Mouse (Mus musculus): ENCODE measurements at regions not wholly inside any gene's neighbourhood (a gene's known extent, or its start where the extent isn't known, plus 50 kb on each side); places are given as distances from the start of the nearest gene placed in this dataset.

- H3K4me2 ChIP-seq (replicated peaks): no peak overlapping the region
- 83% methylated on average over 7 of the region's 7 CpGs for WGBS
- no peaks in the 10 kb centered on the region for H3K36me3 ChIP-seq
- H3K27me3 ChIP-seq: peaks cover 3% of the 10 kb centered on the region; the same call in 1 of the 2 replicates
- H3K27ac ChIP-seq: no peak overlapping the region
- H3K9me3 ChIP-seq: 0 out of 2 replicates have a peak, but pooled peaks cover 9% of the 10 kb centered on the region
- ATAC-seq (ENCODE audit: insufficient number of reproducible peaks, insufficient read depth, low FRiP score, low TSS enrichment): no peak
- no peak overlapping the region for H3K4me3 ChIP-seq
- H3K4me1 ChIP-seq: no peaks in the 10 kb centered on the region
- H3K9ac ChIP-seq: no peak overlapping the region
Measured at GRCm38 (mm10) chr8:49101156-49101555, 257.4 kb upstream of the Tenm3 start.

- Histone ChIP-seq H3K4me1 (no peaks in the 10 kb centered on the region), H3K4me2 (replicated peaks) (no peak overlapping the region), H3K27me3 (no peaks in the 10 kb centered on the region), H3K4me3 (no peak overlapping the region), H3K36me3 (no peaks in the 10 kb centered on the region), H3K9ac (no peak overlapping the region), H3K9me3 (no peaks in the 10 kb centered on the region), H3K27ac (no peak overlapping the region)
- ATAC-seq (ENCODE audit: insufficient number of reproducible peaks, insufficient read depth, low FRiP score, low TSS enrichment): no peak
- 78% methylated on average over 6 of the region's 6 CpGs for WGBS
Measured at GRCm38 (mm10) chr8:49084191-49084875, 240.6 kb upstream of the Tenm3 start.

GRCm38 (mm10) chr8:49069451-49069850, 225.7 kb upstream of the Tenm3 start:
- Histone ChIP-seq H3K9ac (no peak overlapping the region), H3K27ac (no peak overlapping the region), H3K4me2 (replicated peaks) (no peak overlapping the region), H3K4me1 (no peaks in the 10 kb centered on the region), H3K36me3 (no peaks in the 10 kb centered on the region), H3K9me3 (no peaks in the 10 kb centered on the region), H3K27me3 (no peaks in the 10 kb centered on the region), H3K4me3 (no peak overlapping the region)
- no peak for ATAC-seq (ENCODE audit: insufficient number of reproducible peaks, insufficient read depth, low FRiP score, low TSS enrichment)
- 71% methylated on average over 5 of the region's 5 CpGs for WGBS

- no peak overlapping the region for H3K4me2 ChIP-seq (replicated peaks)
- H3K36me3 ChIP-seq: no peaks in the 10 kb centered on the region
- H3K27ac ChIP-seq: no peak overlapping the region
- no peaks in the 10 kb centered on the region for H3K4me1 ChIP-seq
- no peak for ATAC-seq (ENCODE audit: insufficient number of reproducible peaks, insufficient read depth, low FRiP score, low TSS enrichment)
- 61% methylated on average over 3 of the region's 3 CpGs for WGBS
- H3K4me3 ChIP-seq: no peak overlapping the region
- no peaks in the 10 kb centered on the region for H3K9me3 ChIP-seq
- no peaks in the 10 kb centered on the region for H3K27me3 ChIP-seq
- H3K9ac ChIP-seq: no peak overlapping the region
Measured at GRCm38 (mm10) chr8:49063256-49063655, 219.5 kb upstream of the Tenm3 start.

- peaks cover 3% of the 10 kb centered on the region; the same call in 1 of the 2 replicates for H3K4me1 ChIP-seq
- H3K36me3 ChIP-seq: no peaks in the 10 kb centered on the region
- no peaks in the 10 kb centered on the region for H3K9me3 ChIP-seq
- H3K4me3 ChIP-seq: no peak overlapping the region
- ATAC-seq (ENCODE audit: insufficient number of reproducible peaks, insufficient read depth, low FRiP score, low TSS enrichment): no peak
- WGBS: 59% methylated on average over 6 of the region's 6 CpGs
- H3K27ac ChIP-seq: no peak overlapping the region
- H3K4me2 ChIP-seq (replicated peaks): no peak overlapping the region
- no peak overlapping the region for H3K9ac ChIP-seq
- H3K27me3 ChIP-seq: no peaks in the 10 kb centered on the region
Measured at GRCm38 (mm10) chr8:49043236-49043635, 199.5 kb upstream of the Tenm3 start.

GRCm38 (mm10) chr8:49035970-49036700, 192.4 kb upstream of the Tenm3 start:
- H3K27ac ChIP-seq: no peak overlapping the region
- H3K36me3 ChIP-seq: no peaks in the 10 kb centered on the region
- no peaks in the 10 kb centered on the region for H3K9me3 ChIP-seq
- 79% methylated on average over 5 of the region's 5 CpGs for WGBS
- no peak overlapping the region for H3K4me3 ChIP-seq
- H3K4me2 ChIP-seq (replicated peaks): no peak overlapping the region
- H3K9ac ChIP-seq: no peak overlapping the region
- ATAC-seq (ENCODE audit: insufficient number of reproducible peaks, insufficient read depth, low FRiP score, low TSS enrichment): no peak
- no peaks in the 10 kb centered on the region for H3K4me1 ChIP-seq
- H3K27me3 ChIP-seq: no peaks in the 10 kb centered on the region

DNA sequence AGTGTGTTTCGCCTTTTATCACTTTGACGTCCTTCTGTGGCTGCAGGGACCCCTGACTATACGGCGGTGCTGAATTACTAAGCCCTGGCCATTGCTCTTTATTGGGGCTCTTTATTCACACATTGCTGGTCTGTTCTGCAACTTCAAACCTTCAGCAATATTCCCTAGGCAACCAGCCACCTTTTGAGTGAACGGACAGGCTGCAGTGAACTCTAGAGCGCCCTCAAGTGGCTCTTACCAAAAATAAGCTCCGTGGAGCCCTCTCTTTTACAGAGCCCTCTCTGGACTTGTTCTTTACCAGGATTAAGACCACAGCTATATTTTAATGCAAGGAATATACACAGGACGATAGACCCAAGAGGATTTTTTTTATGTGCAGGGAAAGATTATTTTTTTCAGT, 191.8 kb upstream of the Tenm3 start:
- Histone ChIP-seq H3K4me1 (no peaks in the 10 kb centered on the region), H3K36me3 (no peaks in the 10 kb centered on the region), H3K9me3 (no peaks in the 10 kb centered on the region), H3K4me3 (no peak overlapping the region), H3K27me3 (no peaks in the 10 kb centered on the region), H3K27ac (no peak overlapping the region), H3K9ac (no peak overlapping the region), H3K4me2 (replicated peaks) (no peak overlapping the region)
- no peak for ATAC-seq (ENCODE audit: insufficient number of reproducible peaks, insufficient read depth, low FRiP score, low TSS enrichment)
- WGBS: 43% methylated on average over 8 of the region's 8 CpGs

DNA sequence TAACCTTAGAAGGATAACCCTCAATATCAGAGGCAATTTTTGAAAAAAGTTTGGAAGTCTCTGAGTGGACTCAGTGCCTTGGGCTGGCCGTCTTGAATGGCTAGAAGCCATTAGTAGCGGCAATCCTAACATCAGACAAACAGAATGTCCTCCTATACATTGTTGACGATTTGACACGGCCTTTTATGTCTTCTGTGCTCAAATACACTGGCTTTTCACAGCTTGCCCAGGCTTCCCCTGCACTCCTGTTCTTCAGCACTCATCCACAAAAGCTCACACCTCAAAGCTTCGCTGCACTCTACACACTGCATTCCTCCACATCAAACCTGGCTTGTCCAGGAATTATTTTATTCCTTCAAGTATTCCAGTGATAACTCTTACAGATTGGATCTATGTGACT, 186.5 kb upstream of the Tenm3 start:
- H3K9ac ChIP-seq: no peak overlapping the region
- no peaks in the 10 kb centered on the region for H3K27me3 ChIP-seq
- no peaks in the 10 kb centered on the region for H3K9me3 ChIP-seq
- H3K27ac ChIP-seq: no peak overlapping the region
- WGBS: 69% methylated on average over 5 of the region's 5 CpGs
- no peak overlapping the region for H3K4me2 ChIP-seq (replicated peaks)
- no peaks in the 10 kb centered on the region for H3K4me1 ChIP-seq
- H3K36me3 ChIP-seq: no peaks in the 10 kb centered on the region
- ATAC-seq (ENCODE audit: insufficient number of reproducible peaks, insufficient read depth, low FRiP score, low TSS enrichment): no peak
- no peak overlapping the region for H3K4me3 ChIP-seq

DNA sequence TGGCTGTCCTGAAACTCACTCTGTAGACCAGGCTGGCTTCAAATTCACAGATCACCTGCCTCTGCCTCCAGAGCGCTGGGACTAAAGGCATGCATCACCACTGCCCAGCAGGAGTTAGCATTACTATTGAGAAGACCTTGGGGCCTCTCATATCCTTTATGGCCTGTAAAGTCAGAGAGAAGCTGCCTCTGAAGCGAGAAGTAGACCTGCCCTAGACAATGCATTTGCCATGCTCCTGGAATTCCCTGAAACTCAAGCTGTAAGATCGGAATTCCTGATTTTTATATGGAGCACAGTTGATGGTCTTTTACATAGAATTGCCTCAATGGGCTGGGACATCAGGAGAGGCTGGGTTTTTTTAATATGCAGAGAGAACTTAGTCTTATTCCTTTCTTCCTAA, 174.0 kb upstream of the Tenm3 start:
- ATAC-seq (ENCODE audit: insufficient number of reproducible peaks, insufficient read depth, low FRiP score, low TSS enrichment): no peak
- no peak overlapping the region for H3K4me3 ChIP-seq
- WGBS: 80% methylated on average over 3 of the region's 3 CpGs

GRCm38 (mm10) chr8:49015701-49016100, 171.9 kb upstream of the Tenm3 start:
- no peaks in the 10 kb centered on the region for H3K36me3 ChIP-seq
- no peak for ATAC-seq (ENCODE audit: insufficient number of reproducible peaks, insufficient read depth, low FRiP score, low TSS enrichment)
- WGBS: 68% methylated on average over 7 of the region's 7 CpGs

More for the DNA sequence above, 174.0 kb upstream of the Tenm3 start:
- Histone ChIP-seq H3K4me1 (no peaks in the 10 kb centered on the region), H3K9ac (no peak overlapping the region), H3K36me3 (no peaks in the 10 kb centered on the region), H3K27ac (no peak overlapping the region), H3K9me3 (no peaks in the 10 kb centered on the region), H3K27me3 (no peaks in the 10 kb centered on the region), H3K4me2 (replicated peaks) (no peak overlapping the region)

GRCm38 (mm10) chr8:49015200-49015599, 171.4 kb upstream of the Tenm3 start:
- Histone ChIP-seq H3K4me3 (no peak overlapping the region), H3K27me3 (no peaks in the 10 kb centered on the region), H3K9ac (no peak overlapping the region), H3K27ac (no peak overlapping the region), H3K4me1 (no peaks in the 10 kb centered on the region), H3K36me3 (no peaks in the 10 kb centered on the region), H3K4me2 (replicated peaks) (no peak overlapping the region), H3K9me3 (no peaks in the 10 kb centered on the region)
- 79% methylated on average over 8 of the region's 8 CpGs for whole genome bisulfite sequencing
- no peak for ATAC-seq (ENCODE audit: insufficient number of reproducible peaks, insufficient read depth, low FRiP score, low TSS enrichment)

More at GRCm38 (mm10) chr8:49015701-49016100, 171.9 kb upstream of the Tenm3 start:
- Histone ChIP-seq H3K4me2 (replicated peaks) (no peak overlapping the region), H3K27me3 (no peaks in the 10 kb centered on the region), H3K9me3 (no peaks in the 10 kb centered on the region), H3K9ac (no peak overlapping the region), H3K4me3 (no peak overlapping the region), H3K4me1 (no peaks in the 10 kb centered on the region), H3K27ac (no peak overlapping the region)

DNA sequence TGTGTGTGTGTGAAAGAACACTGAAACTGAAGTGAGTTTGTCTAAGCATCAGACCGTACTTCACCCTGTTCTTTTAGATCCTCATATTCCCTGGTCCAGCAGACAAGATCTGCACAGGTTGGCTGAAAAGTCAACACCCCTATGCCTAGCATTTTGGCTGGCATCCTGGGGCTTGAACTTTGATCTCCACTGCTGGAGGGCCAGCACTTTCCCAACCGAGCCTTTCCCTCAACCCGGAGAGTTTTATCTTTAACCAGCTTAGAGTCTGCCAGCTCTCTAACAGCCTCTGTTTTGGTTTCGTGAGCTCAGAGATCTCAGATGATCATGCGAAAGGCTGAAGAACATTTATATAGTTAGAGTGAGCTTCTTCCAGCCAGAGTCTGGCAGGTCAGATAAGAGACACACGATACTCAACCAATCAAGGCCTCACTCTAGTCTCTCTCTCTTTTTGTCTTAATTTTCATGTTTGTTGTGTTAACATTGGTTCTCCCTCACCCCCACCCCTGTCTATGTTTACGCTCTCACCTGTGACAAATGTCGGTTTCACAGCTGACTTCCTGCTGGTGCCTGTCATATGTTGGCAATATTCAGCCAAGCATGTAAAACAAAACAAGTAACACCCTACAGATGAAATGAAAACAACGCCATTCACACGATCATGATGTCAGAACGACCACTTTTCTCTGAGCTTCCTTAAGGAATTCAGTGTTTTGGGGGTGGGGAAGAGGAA, 162.7 kb upstream of the Tenm3 start:
- 68% methylated on average over 11 of the region's 11 CpGs for WGBS
- Histone ChIP-seq H3K27me3 (no peaks in the 10 kb centered on the region), H3K4me2 (replicated peaks) (no peak overlapping the region), H3K4me1 (no peaks in the 10 kb centered on the region), H3K4me3 (no peak overlapping the region), H3K36me3 (no peaks in the 10 kb centered on the region), H3K27ac (no peak overlapping the region), H3K9ac (no peak overlapping the region), H3K9me3 (no peaks in the 10 kb centered on the region)
- no peak for ATAC-seq (ENCODE audit: insufficient number of reproducible peaks, insufficient read depth, low FRiP score, low TSS enrichment)
